Mouse (Mus musculus): ENCODE measurements around the gene Mgat4b.
"Not testable (repeated sequence)": the region's sequence is repeated elsewhere in the genome, so short reads cannot be mapped to it uniquely, and the experiment has no call there.

Mgat4b gene

GRCm38 (mm10) chr11:50210505-50211151 is at the start of gene Mgat4b, which contains the start of gene Sqstm1:
Gene Mgat4b, plus strand, starts transcription at chr11:50210890.
Gene Sqstm1, minus strand, starts transcription at chr11:50210827.
- peak; percentile 87 to 90 for DNase-seq

- DNase-seq = peak; percentile 68 to 73
Measured at GRCm38 (mm10) chr11:50161578-50162304, 48.9 kb upstream of the Mgat4b start.

GRCm38 (mm10) chr11:50162338-50163050 is 48.2 kb upstream of the Mgat4b start:
- DNase-seq = no peak

- no peak for DNase-seq
Measured at GRCm38 (mm10) chr11:50168352-50168751, 42.3 kb upstream of the Mgat4b start.

- not testable (repeated sequence) for DNase-seq
Measured at GRCm38 (mm10) chr11:50174111-50174729, 36.5 kb upstream of the Mgat4b start, which contains the start of gene Mrnip. Gene Mrnip, plus strand, starts transcription at chr11:50174444.

- peak; percentile 98 for DNase-seq
Measured at GRCm38 (mm10) chr11:50174730-50175187, 35.9 kb upstream of the Mgat4b start.

GRCm38 (mm10) chr11:50176351-50176750 is 34.3 kb upstream of the Mgat4b start:
- no peak for DNase-seq

- no peak for DNase-seq
Measured at GRCm38 (mm10) chr11:50177111-50177510, 33.6 kb upstream of the Mgat4b start.

- no peak for DNase-seq
Measured at GRCm38 (mm10) chr11:50178532-50179488, 31.9 kb upstream of the Mgat4b start.

- no peak for DNase-seq
Measured at GRCm38 (mm10) chr11:50180478-50181231, 30.0 kb upstream of the Mgat4b start.

- no peak for DNase-seq
Measured at GRCm38 (mm10) chr11:50182702-50183101, 28.0 kb upstream of the Mgat4b start.

- no peak for DNase-seq
Measured at GRCm38 (mm10) chr11:50184788-50185187, 25.9 kb upstream of the Mgat4b start.

- DNase-seq = no peak
Measured at GRCm38 (mm10) chr11:50188682-50189081, 22.0 kb upstream of the Mgat4b start.

- DNase-seq = no peak
Measured at GRCm38 (mm10) chr11:50190362-50190761, 20.3 kb upstream of the Mgat4b start.

GRCm38 (mm10) chr11:50192278-50192677 is 18.4 kb upstream of the Mgat4b start:
- DNase-seq = no peak

- DNase-seq = no peak
Measured at GRCm38 (mm10) chr11:50194070-50194469, 16.6 kb upstream of the Mgat4b start.

GRCm38 (mm10) chr11:50194793-50195192 is 15.9 kb upstream of the Mgat4b start:
- DNase-seq = no peak

- DNase-seq = no peak
Measured at GRCm38 (mm10) chr11:50197500-50197899, 13.2 kb upstream of the Mgat4b start.

- no peak for DNase-seq
Measured at GRCm38 (mm10) chr11:50198219-50198846, 12.4 kb upstream of the Mgat4b start.

GRCm38 (mm10) chr11:50198916-50199315 is 11.8 kb upstream of the Mgat4b start:
- no peak for DNase-seq

Measured in lung, postnatal 4 days (tissue).